In the genomic region with DNA sequence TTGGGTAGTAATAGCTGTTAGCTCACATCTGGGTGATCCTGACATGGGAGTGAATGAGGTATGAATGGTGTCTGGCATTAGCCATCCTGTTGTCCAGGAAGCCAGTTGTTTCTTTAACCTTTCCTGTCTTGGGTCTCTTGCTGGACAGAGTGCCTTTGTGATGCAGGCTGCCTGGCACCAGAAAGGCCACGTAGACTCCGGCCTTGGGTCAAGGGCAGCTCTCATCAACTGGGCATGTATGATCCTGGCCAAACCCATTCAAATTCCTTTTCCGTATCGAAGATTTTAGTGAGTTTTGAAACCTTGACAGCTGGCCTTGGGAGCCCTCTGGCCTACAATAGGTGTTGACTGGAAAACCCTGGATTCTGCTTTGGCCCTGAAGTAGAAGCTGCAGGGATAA, we compare ENCODE assay signal across 17 mouse cellular contexts.
"Had no signal": no experiment of that assay in that cellular context is flagged by ENCODE, and none has a peak within 500 bp of the region (broad histone marks: within the 10 kb centered on the region; RNA-seq: fewer than 3 reads in every experiment).

No protein-coding gene starts in this region.

- H3K9me3 ChIP-seq: limb, embryonic 15.5 days; liver, embryonic 13.5 days; midbrain, embryonic 13.5 days; neural tube, embryonic 15.5 days had no signal

- ATAC-seq: midbrain, embryonic 13.5 days had no signal

- H3K27me3 ChIP-seq: limb, embryonic 15.5 days; liver, embryonic 13.5 days; midbrain, embryonic 13.5 days; neural tube, embryonic 15.5 days had no signal

- H3K4me1 ChIP-seq: liver, embryonic 13.5 days had no signal

- H3K27ac ChIP-seq: layer of hippocampus, adult 2 months; left cerebral cortex, adult 2 months; limb, embryonic 15.5 days; liver, embryonic 13.5 days; midbrain, embryonic 13.5 days; neural tube, embryonic 15.5 days; stomach, postnatal 0 days had no signal

- H3K36me3 ChIP-seq: limb, embryonic 15.5 days; midbrain, embryonic 13.5 days; neural tube, embryonic 15.5 days had no signal

- DNase-seq: kidney, adult 9 months; kidney, postnatal 10 days; kidney, postnatal 4 days; liver, embryonic 13.5 days; lung, adult 2 months; lung, postnatal 10 days; right cerebral cortex, adult 18-20 months; right cerebral cortex, postnatal 25 days; thymus, adult 18-20 months; thymus, postnatal 14 days had no signal

- H3K4me2 ChIP-seq: limb, embryonic 15.5 days; liver, embryonic 13.5 days; midbrain, embryonic 13.5 days; neural tube, embryonic 15.5 days had no signal

- H3K4me3 ChIP-seq: layer of hippocampus, adult 2 months; left cerebral cortex, adult 2 months; limb, embryonic 15.5 days; liver, embryonic 13.5 days; midbrain, embryonic 13.5 days; myocyte; neural tube, embryonic 15.5 days had no signal

- H3K9ac ChIP-seq: limb, embryonic 15.5 days; liver, embryonic 13.5 days; midbrain, embryonic 13.5 days; neural tube, embryonic 15.5 days had no signal
